Mouse (Mus musculus): ENCODE measurements around the gene Pcgf1.

The Pcgf1 gene

GRCm38 (mm10) chr6:83122961-83123360 is 45.3 kb downstream of the Pcgf1 start:
- no peak for DNase-seq (ENCODE audit: low spot score)

GRCm38 (mm10) chr6:83124851-83125312 is 47.2 kb downstream of the Pcgf1 start:
- DNase-seq (ENCODE audit: low spot score): peak; percentile 88

- no peak for DNase-seq (ENCODE audit: low spot score)
Measured at GRCm38 (mm10) chr6:83125331-83125730, 47.7 kb downstream of the Pcgf1 start, which contains the start of gene Ino80b. TSS of gene Ino80b (minus strand) at chr6:83125431.

- no peak for DNase-seq (ENCODE audit: low spot score)
Measured at GRCm38 (mm10) chr6:83127419-83127818, 49.8 kb downstream of the Pcgf1 start.
